Mouse (Mus musculus) G1E (cell line): Measurements from ENCODE around the gene Gnaq.

Source experiments
- CTCF ChIP-seq: IDR thresholded peaks from 2 replicates; pipeline ENCODE4 v1.5.1; 2012; ENCODE audit warnings: low read depth, low read length, inconsistent platforms, mixed read lengths
- GATA1 ChIP-seq: IDR thresholded peaks from 2 replicates; pipeline ENCODE4 v1.6.1; 2012; ENCODE audit warnings: borderline replicate concordance, low read length, inconsistent platforms, mixed read lengths

DNA sequence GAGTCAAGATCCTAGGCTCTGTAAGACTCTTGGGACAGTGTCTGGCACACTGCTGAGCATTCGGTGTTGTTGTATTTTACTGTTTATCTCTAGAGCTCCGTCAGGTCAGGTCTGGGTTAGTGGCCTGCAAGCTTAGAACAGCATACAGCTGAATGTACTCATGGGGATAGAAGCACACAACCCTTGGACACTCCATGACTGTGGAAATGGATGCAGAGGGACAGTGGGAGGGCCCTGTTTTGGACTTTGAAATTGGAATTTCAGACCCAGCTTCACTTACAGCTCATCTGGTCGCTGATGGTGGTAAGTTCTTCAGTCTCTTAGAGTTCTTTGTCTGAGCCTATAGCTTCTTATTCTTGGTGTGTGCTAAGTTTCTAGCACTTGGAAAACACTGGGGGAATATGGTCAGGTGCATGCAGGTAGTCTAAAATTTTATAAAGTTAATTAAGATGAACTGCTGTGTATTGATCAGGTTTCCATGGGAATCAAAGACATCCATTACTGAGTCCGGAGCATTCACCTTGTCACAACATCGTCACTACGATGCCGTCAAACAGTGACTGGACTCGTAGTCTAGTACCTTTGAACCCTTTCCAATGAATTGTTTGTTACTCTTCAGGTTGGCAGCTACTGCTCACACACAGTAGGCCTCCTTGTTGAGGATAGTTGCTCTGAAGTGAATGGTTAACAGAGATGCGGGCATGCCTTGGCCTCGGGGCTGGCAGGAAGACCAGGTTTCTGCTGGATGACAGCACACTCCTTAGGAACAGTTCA lies 51.1 kb downstream of the Gnaq start:
- TF ChIP-seq CTCF = no peak
- TF ChIP-seq GATA1 = no peak
